Mouse (Mus musculus) lung, adult 2 months (tissue): ENCODE measurements around the gene Arfgap2.

Experiments
- CTCF ChIP-seq: fragments of 200-500 bp; IDR thresholded peaks from 2 replicates; pipeline ENCODE4 v1.5.1; 2011; ENCODE audit warnings: mild to moderate bottlenecking, low read length, control low read depth; ENCODE audit not compliant: insufficient read depth
- POLR2A ChIP-seq: fragments of 200-500 bp; IDR thresholded peaks from 2 replicates; pipeline ENCODE4 v1.6.1; 2011; ENCODE audit warnings: low read depth, mild to moderate bottlenecking, control low read depth, low read length, borderline replicate concordance; ENCODE audit errors: extremely low read depth

DNA sequence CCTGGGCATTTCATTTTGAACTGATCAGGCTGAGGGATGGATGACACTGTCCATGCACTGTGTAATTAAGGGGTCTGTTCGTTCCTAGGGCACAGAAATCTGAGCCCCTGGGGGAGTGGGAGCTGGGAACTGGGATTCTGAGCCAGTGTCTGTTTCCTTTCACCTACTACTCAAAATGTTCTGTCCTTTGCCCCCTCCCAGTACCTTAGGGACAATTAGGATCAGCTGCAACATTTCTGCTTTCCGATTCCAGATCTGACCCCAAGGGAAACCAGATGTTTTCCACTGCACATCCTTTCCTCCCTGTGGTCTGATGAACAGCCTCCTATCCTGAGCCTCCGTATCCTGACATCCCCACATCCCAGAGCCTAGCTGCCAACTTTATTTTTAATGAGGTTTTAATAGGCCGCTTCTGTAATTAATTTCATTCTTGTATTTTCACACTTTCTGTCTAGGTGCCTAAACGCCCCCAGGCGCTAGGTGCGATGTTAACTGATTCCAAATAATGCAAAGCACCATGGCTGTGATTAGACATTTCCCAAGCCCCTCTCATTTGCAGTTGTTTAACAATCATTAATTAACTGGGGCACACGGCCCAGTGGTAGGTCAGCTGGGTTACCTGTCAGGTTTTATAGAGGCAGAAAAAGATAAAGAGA is 9.9 kb upstream of the Arfgap2 start:
- TF ChIP-seq CTCF (no peak), POLR2A (no peak)
